In genomic region chr9:34857575-34857974, GRCm38 (mm10) we compare ENCODE assay signal across 10 mouse cellular contexts.
A peak's percentile ranks its signal among the peaks of the same experiment; 100 is the strongest.
DNase-seq lines count a peak whose midpoint lies in the region; ATAC-seq lines count a peak whose summit lies in the region.
"Had no signal": no experiment of that assay in that cellular context is flagged by ENCODE, and none has a peak within 500 bp of the region (broad histone marks: within the 10 kb centered on the region; RNA-seq: fewer than 3 reads in every experiment).

No protein-coding gene starts in this region.

- no peaks in the 10 kb centered on the region for H3K9me3 ChIP-seq in hindbrain, embryonic 11.5 days (ENCODE audit: control insufficient read depth, low read length)
- H3K9me3 ChIP-seq in hindbrain, embryonic 12.5 days (replicated peaks), result no peaks in the 10 kb centered on the region
- H3K9me3 ChIP-seq: hindbrain, embryonic 15.5 days had no signal

- WGBS in hindbrain, embryonic 11.5 days, result 64% methylated on average over 9 of the region's 9 CpGs
- WGBS in hindbrain, embryonic 12.5 days, result 60% methylated on average over 9 of the region's 9 CpGs

- no peak overlapping the region for H3K4me3 ChIP-seq in hindbrain, embryonic 11.5 days (ENCODE audit: low read depth, low read length)
- no peak overlapping the region for H3K4me3 ChIP-seq in hindbrain, embryonic 12.5 days
- H3K4me3 ChIP-seq: erythroblast, embryonic 14.5 days; hindbrain, embryonic 15.5 days had no signal

- no peaks in the 10 kb centered on the region for H3K4me1 ChIP-seq in hindbrain, embryonic 11.5 days (replicated peaks; ENCODE audit: control insufficient read depth, insufficient read depth, low read length)
- 0 out of 2 replicates have a peak, but pooled peaks cover 2% of the 10 kb centered on the region for H3K4me1 ChIP-seq in hindbrain, embryonic 12.5 days

- H3K4me2 ChIP-seq in hindbrain, embryonic 11.5 days (replicated peaks; ENCODE audit: low read depth, low read length), result no peak overlapping the region
- H3K4me2 ChIP-seq in hindbrain, embryonic 12.5 days (replicated peaks), result no peak overlapping the region
- H3K4me2 ChIP-seq: hindbrain, embryonic 15.5 days had no signal

- no peaks in the 10 kb centered on the region for H3K27me3 ChIP-seq in hindbrain, embryonic 11.5 days (ENCODE audit: control insufficient read depth, insufficient read depth, low read length)
- H3K27me3 ChIP-seq in hindbrain, embryonic 12.5 days, result no peaks in the 10 kb centered on the region
- no peaks in the 10 kb centered on the region for H3K27me3 ChIP-seq in splenic B cell, adult 2 months (ENCODE audit: control insufficient read depth, insufficient read depth, low read length, poor library complexity, severe bottlenecking)
- H3K27me3 ChIP-seq: hindbrain, embryonic 15.5 days had no signal

- no peak for ATAC-seq in hindbrain, embryonic 11.5 days (ENCODE audit: low FRiP score)
- ATAC-seq in hindbrain, embryonic 12.5 days (ENCODE audit: low FRiP score), result no peak
- no peak for ATAC-seq in erythroid progenitor cell, adult 5-6 weeks (replicated peaks; ENCODE audit: low FRiP score, poor library complexity, severe bottlenecking)

- no peaks in the 10 kb centered on the region for H3K36me3 ChIP-seq in hindbrain, embryonic 11.5 days (ENCODE audit: control insufficient read depth, insufficient read depth, low read length)
- H3K36me3 ChIP-seq in hindbrain, embryonic 12.5 days, result no peaks in the 10 kb centered on the region
- no peaks in the 10 kb centered on the region for H3K36me3 ChIP-seq in splenic B cell, adult 2 months (ENCODE audit: control insufficient read depth, insufficient read depth, low read length, poor library complexity, severe bottlenecking)
- H3K36me3 ChIP-seq: hindbrain, embryonic 15.5 days had no signal

- H3K9ac ChIP-seq in hindbrain, embryonic 11.5 days (ENCODE audit: low read depth, low read length), result no peak overlapping the region
- no peak overlapping the region for H3K9ac ChIP-seq in hindbrain, embryonic 12.5 days
- H3K9ac ChIP-seq: hindbrain, embryonic 15.5 days had no signal

- H3K27ac ChIP-seq in hindbrain, embryonic 11.5 days (ENCODE audit: low read depth, low read length), result no peak overlapping the region
- H3K27ac ChIP-seq in hindbrain, embryonic 12.5 days, result no peak overlapping the region
- H3K27ac ChIP-seq: hindbrain, embryonic 15.5 days had no signal

- peak; percentile 58 for DNase-seq in hindbrain, embryonic 11.5 days (ENCODE audit: low spot score)
- DNase-seq in thymus, postnatal 14 days, result peak; percentile 6
- no peak for DNase-seq in thymus, postnatal 36 days
- DNase-seq in embryo, embryonic 11 days, result peak; percentile 56
- DNase-seq in splenic B cell, adult 2 months (ENCODE audit: low read depth, low spot score), result peak; percentile 14
- DNase-seq in frontal cortex, postnatal 36 days (ENCODE audit: low spot score in 2 of 2), result no peak

Comparison
In these comparisons a context has a peak if more than half of its experiments do, and no peak if none do; other contexts are left out.
1. DNase-seq: peak in hindbrain, embryonic 11.5 days (single experiment), thymus, postnatal 14 days (single experiment), embryo, embryonic 11 days (single experiment) and splenic B cell, adult 2 months (single experiment); none in thymus, postnatal 36 days (0 of 2) and frontal cortex, postnatal 36 days (0 of 2).